Comparison of ENCODE assay signal across 8 mouse cellular contexts in the genomic region with DNA sequence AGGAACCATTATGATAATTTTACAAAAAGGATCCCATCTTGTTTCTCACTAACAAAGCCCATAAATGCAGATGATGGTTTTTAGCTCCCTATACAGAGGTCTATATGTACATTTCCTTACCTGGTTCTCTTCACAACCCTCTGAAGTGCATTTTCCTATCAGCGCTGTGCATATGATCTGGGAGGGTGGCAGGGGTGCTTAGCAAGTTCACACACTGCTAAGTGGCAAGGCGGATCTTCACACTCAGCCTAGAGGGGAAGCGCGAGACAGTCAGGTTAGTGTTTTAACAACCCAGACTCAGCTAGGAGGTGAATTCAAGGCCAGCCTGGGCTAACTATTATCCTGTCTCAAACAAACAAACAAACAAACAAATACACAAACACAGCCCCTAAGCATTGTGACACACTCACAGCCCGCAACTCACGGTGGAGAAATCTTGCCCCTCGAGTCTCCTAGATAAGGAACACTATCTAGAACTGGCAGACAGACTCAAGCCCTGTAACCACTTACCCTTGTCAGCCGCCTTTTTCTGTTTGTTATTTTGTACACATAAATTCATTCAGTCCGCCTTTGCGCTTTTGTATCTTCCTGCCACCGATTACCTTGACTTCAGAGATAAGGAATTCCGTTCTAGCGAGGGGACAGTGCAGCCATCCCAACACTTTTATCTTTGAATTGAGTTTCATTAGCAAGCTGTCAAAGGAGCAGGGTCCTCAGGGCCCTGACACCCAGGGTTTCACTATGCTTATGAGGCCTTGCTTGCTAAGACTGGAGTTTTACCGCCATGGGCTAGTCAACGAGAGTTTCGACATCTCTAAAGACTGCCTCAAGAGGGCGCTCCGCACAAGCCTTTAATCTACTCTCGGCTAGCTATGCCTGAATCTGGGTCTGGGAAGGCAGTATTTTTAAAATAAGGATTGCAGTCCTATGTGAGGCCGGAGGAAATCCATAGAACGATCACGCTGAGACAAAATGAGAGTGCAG. TPM values are rescaled to one million over a fixed set of nuclear protein-coding genes. Genes with fewer than 3 reads are reported as not detected.
DNase-seq lines count a peak whose midpoint lies in the region; ATAC-seq lines count a peak whose summit lies in the region.

No protein-coding gene starts in this region.

- H3K4me2 ChIP-seq in intestine, embryonic 14.5 days (ENCODE audit: low read length) = no peak overlapping the region

- no peaks in the 10 kb centered on the region for H3K27me3 ChIP-seq in intestine, embryonic 14.5 days (replicated peaks; ENCODE audit: control insufficient read depth, insufficient read depth, low read length)

- no peak overlapping the region for H3K9ac ChIP-seq in intestine, embryonic 14.5 days (ENCODE audit: low read length)

- H3K4me3 ChIP-seq in intestine, embryonic 14.5 days (ENCODE audit: low read depth, low read length) = no peak overlapping the region

- no peaks in the 10 kb centered on the region for H3K9me3 ChIP-seq in intestine, embryonic 14.5 days (ENCODE audit: control insufficient read depth, low read length)

- H3K4me1 ChIP-seq in intestine, embryonic 14.5 days (replicated peaks; ENCODE audit: control insufficient read depth, insufficient read depth, low read length) = no peaks in the 10 kb centered on the region

- no peak overlapping the region for H3K27ac ChIP-seq in intestine, embryonic 14.5 days (ENCODE audit: low read depth)

- peak; percentile 48; the same call in 1 of the 2 replicates for ATAC-seq in intestine, embryonic 14.5 days (replicated peaks; ENCODE audit: low FRiP score, low TSS enrichment, low read depth)

- WGBS in intestine, embryonic 14.5 days = 42% methylated on average over 22 of the region's 22 CpGs

- no peaks in the 10 kb centered on the region for H3K36me3 ChIP-seq in intestine, embryonic 14.5 days (ENCODE audit: control insufficient read depth, insufficient read depth, low read length)

- peak; percentile 79 to 80 for DNase-seq in adrenal gland, adult 18-20 months (ENCODE audit: low spot score in 2 of 2)
- peak; percentile 94 for DNase-seq in embryo, embryonic 10.5 days (ENCODE audit: low spot score)
- DNase-seq in gastrocnemius, postnatal 25 days = peak; percentile 47
- peak; percentile 91 for DNase-seq in intestine, embryonic 14.5 days (ENCODE audit: low spot score)
- DNase-seq in left cerebral cortex, postnatal 10 days (ENCODE audit: extremely low spot score in 1 of 2, low spot score in 2 of 2) = peak; percentile 86 to 89
- DNase-seq in mesoderm, embryonic 11.5 days (ENCODE audit: low read depth, low spot score) = peak; percentile 88
- DNase-seq in right cerebral cortex, postnatal 25 days = peak; percentile 83
- peak; percentile 80 for DNase-seq in urinary bladder, postnatal 25 days (ENCODE audit: low spot score)

- intact Hi-C loops in left cerebral cortex, postnatal 10 days (cut with DNase I) = loop anchor here (5.0 kb wide), 1 partner anchor 174 kb away; no protein-coding TSS in a partner anchor

RNA-seq across cellular contexts. Expression of gene Tiam2, which starts 53.0 kb away (rescaled TPM):
- 10 to 100 TPM in 1 of 2 experiments, 1 to 10 TPM in 1; 6.4 to 29.1 TPM for total RNA-seq in adrenal gland, adult 18-20 months (2021)
- total RNA-seq in gastrocnemius, postnatal 25 days (2021) = 1 to 10 TPM; 2.7 to 3.8 TPM
- polyA plus RNA-seq in intestine, embryonic 14.5 days (2014; fragmentation: Nextera tagmentation; extraction: Ambion mirVana) = 5.7 and 6.1 TPM in 2 replicates
- total RNA-seq in left cerebral cortex, postnatal 10 days (2021) = 10 to 100 TPM; 60.8 to 61.2 TPM
